Mouse (Mus musculus) intestine, embryonic 15.5 days (tissue): ENCODE results near the gene 6030458C11Rik. TPM values are rescaled to one million over a fixed set of nuclear protein-coding genes. Genes with fewer than 3 reads are reported as not detected.

Source experiments
- ATAC-seq: fragments of 200-750 bp; cut with Nextera tagmentation; 2 replicates; pipeline ENCODE4 v1.8.0; 2017; ENCODE audit warnings: moderate TSS enrichment, moderate library complexity
- H3K27ac ChIP-seq: fragments of 300-500 bp; sonication (generic); 2 replicates; pipeline ENCODE4 v1.5.1; 2015; ENCODE audit warnings: mild to moderate bottlenecking, inconsistent platforms
- H3K27me3 ChIP-seq: fragments of 300-500 bp; sonication (generic); replicated peaks from 2 replicates; pipeline ENCODE4 v1.6.1; 2015; ENCODE audit warnings: inconsistent platforms
- H3K36me3 ChIP-seq: fragments of 300-500 bp; sonication (generic); 2 replicates; pipeline ENCODE4 v1.6.1; 2015; ENCODE audit warnings: inconsistent platforms
- H3K4me1 ChIP-seq: fragments of 300-500 bp; sonication (generic); replicated peaks from 2 replicates; pipeline ENCODE4 v1.6.1; 2015; ENCODE audit warnings: inconsistent platforms
- H3K4me2 ChIP-seq: fragments of 300-500 bp; sonication (generic); replicated peaks from 2 replicates; pipeline ENCODE4 v1.6.1; 2015; ENCODE audit warnings: mild to moderate bottlenecking, inconsistent platforms
- H3K4me3 ChIP-seq: fragments of 300-500 bp; sonication (generic); replicated peaks from 2 replicates; pipeline ENCODE4 v1.5.1; 2015; ENCODE audit warnings: inconsistent platforms
- H3K9ac ChIP-seq: fragments of 300-500 bp; sonication (generic); 2 replicates; pipeline ENCODE4 v1.6.1; 2015; ENCODE audit warnings: inconsistent platforms
- H3K9me3 ChIP-seq: fragments of 300-500 bp; sonication (generic); 2 replicates; pipeline ENCODE4 v1.6.1; 2016; ENCODE audit warnings: inconsistent platforms
- WGBS: fragments of 180-500 bp; shearing (Covaris S2); methylation state at CpG from one replicate; pipeline ENCODE4 v1.1.7; 2015; 5-methylcytosine and 5-hydroxymethylcytosine counted together
- polyA plus RNA-seq: library from polyadenylated mRNA; unstranded; fragments of >200 nt; fragmentation: Nextera tagmentation; extraction: Ambion mirVana; gene quantifications from 2 replicates; pipeline ENCODE4 v1.2.1, GENCODE M21; 2015

The 6030458C11Rik gene
- polyA plus RNA-seq, 1 experiment from 2014 or later, result 30.5 TPM

- no peak overlapping the region for H3K9ac ChIP-seq
- H3K27ac ChIP-seq, result no peak overlapping the region
- no peaks in the 10 kb centered on the region for H3K4me1 ChIP-seq
- H3K4me3 ChIP-seq, result no peak overlapping the region
- 76% methylated on average over 7 of the region's 7 CpGs for WGBS
- H3K9me3 ChIP-seq, result no peaks in the 10 kb centered on the region
- ATAC-seq, result no peak
- H3K4me2 ChIP-seq, result no peak overlapping the region
- H3K36me3 ChIP-seq, result peaks cover 28% of the 10 kb centered on the region
- no peaks in the 10 kb centered on the region for H3K27me3 ChIP-seq
These were observed 18.4 kb upstream of the 6030458C11Rik start for GRCm38 (mm10) chr15:12842833-12843232.

DNA sequence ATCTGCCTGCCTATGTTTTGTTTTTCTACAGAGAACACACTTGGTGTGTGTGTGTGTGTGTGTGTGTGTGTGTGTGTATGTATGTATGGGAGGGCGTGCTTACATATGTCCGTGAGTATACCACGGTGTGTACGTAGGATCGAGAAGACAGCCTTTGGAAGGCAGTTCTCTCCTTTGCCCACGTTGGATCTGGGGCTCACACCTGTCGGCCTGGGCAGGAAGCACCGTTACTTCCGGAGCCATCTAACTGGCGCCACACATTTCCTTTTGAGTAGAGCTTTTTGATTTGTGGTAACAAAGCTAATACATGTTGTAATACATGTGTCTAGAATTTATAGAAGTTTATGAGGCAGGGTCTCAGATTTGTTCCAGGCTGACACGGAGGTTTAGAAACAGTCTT, 16.3 kb upstream of the 6030458C11Rik start:
- WGBS, result 87% methylated on average over 11 of the region's 11 CpGs
- Histone ChIP-seq H3K36me3 (peaks cover 26% of the 10 kb centered on the region), H3K27ac (no peak overlapping the region), H3K4me3 (no peak overlapping the region), H3K4me1 (no peaks in the 10 kb centered on the region), H3K9ac (no peak overlapping the region), H3K9me3 (no peaks in the 10 kb centered on the region), H3K27me3 (no peaks in the 10 kb centered on the region), H3K4me2 (no peak overlapping the region)
- ATAC-seq, result no peak

DNA sequence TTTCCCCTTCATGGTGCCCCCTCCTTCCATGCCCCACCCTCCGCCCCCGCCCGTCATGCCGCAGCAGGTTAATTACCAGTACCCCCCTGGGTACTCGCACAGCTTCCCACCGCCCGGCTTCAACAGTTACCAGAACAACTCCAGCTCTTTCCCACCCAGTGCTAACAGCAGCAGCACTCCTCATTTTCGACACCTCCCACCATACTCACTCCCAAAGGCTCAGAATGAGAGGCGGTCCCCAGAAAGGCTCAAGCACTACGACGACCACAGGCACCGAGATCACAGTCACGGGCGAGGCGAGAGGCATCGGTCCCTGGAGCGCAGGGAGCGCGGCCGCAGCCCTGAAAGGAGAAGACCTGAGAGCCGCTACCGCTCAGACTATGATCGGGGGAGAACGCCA, 9.8 kb upstream of the 6030458C11Rik start:
- WGBS, result 96% methylated on average over 24 of the region's 24 CpGs

DNA sequence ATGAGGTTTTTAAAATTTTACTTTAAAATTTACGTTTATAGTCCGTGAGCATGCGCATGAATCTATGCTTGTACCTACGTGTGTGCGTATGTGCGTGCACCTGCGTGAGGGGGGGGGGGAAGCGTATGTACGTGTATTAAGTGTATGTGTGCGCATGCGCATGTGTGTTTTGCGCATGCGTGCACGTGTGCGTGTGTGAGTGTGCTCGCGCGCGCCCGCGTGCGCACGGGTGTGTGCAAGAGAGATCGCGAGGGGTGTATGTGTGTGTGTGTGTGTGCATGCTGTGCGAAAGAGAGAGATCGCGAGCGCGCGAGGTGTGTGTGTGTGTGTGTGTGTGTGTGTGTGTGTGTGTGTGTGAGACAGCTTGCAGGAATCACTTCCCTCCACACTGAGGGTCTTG, 8.9 kb upstream of the 6030458C11Rik start:
- Histone ChIP-seq H3K4me2 (no peak overlapping the region), H3K9me3 (no peaks in the 10 kb centered on the region), H3K36me3 (peaks cover 15% of the 10 kb centered on the region), H3K9ac (no peak overlapping the region), H3K27me3 (no peaks in the 10 kb centered on the region), H3K4me3 (no peak overlapping the region), H3K27ac (no peak overlapping the region), H3K4me1 (no peaks in the 10 kb centered on the region)
- 98% methylated on average over 31 of the region's 31 CpGs for WGBS
- ATAC-seq, result no peak

More for the DNA sequence above, 9.8 kb upstream of the 6030458C11Rik start:
- no peak overlapping the region for H3K4me2 ChIP-seq
- H3K4me3 ChIP-seq, result no peak overlapping the region
- no peaks in the 10 kb centered on the region for H3K9me3 ChIP-seq
- peaks cover 13% of the 10 kb centered on the region; the same call in 1 of the 2 replicates for H3K36me3 ChIP-seq
- peak; percentile 34; the same call in 1 of the 2 replicates for ATAC-seq
- no peaks in the 10 kb centered on the region for H3K4me1 ChIP-seq
- no peaks in the 10 kb centered on the region for H3K27me3 ChIP-seq
- no peak overlapping the region for H3K27ac ChIP-seq
- H3K9ac ChIP-seq, result no peak overlapping the region

- H3K36me3 ChIP-seq, result peaks cover 13% of the 10 kb centered on the region
- whole genome bisulfite sequencing, result 93% methylated on average over 4 of the region's 4 CpGs
These were observed 8.2 kb upstream of the 6030458C11Rik start for GRCm38 (mm10) chr15:12832599-12832998.

DNA sequence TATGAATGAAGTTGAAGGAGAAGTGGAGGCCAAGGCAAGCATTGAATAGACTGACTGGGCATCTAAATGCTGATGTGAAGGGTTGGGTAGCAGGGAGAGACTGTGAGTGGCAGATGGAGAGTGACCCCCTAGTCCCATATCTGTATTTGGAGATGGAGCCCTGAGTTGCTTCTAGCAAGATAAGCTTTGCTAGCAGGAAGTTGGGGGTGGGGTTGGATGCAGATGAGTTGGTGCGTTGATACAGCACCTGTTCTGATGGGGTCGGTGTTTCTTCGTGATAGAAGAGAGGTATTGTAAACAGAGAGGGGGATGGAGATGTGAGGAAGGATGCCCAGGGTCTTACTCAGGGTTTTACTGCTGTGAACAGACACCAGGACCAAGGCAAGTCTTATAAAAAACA, 5.4 kb upstream of the 6030458C11Rik start:
- no peak overlapping the region for H3K4me3 ChIP-seq
- H3K27ac ChIP-seq, result no peak overlapping the region
- ATAC-seq, result no peak
- H3K4me1 ChIP-seq, result peaks cover 6% of the 10 kb centered on the region; the same call in 1 of the 2 replicates
- H3K9me3 ChIP-seq, result no peaks in the 10 kb centered on the region
- peaks cover 9% of the 10 kb centered on the region for H3K36me3 ChIP-seq
- no peak overlapping the region for H3K9ac ChIP-seq
- no peaks in the 10 kb centered on the region for H3K27me3 ChIP-seq
- WGBS, result 87% methylated on average over 3 of the region's 3 CpGs
- no peak overlapping the region for H3K4me2 ChIP-seq

More at GRCm38 (mm10) chr15:12832599-12832998, 8.2 kb upstream of the 6030458C11Rik start:
- H3K4me1 ChIP-seq, result no peaks in the 10 kb centered on the region
- H3K27me3 ChIP-seq, result no peaks in the 10 kb centered on the region
- ATAC-seq, result no peak
- H3K4me2 ChIP-seq, result no peak overlapping the region
- H3K4me3 ChIP-seq, result no peak overlapping the region
- no peak overlapping the region for H3K9ac ChIP-seq
- no peaks in the 10 kb centered on the region for H3K9me3 ChIP-seq
- no peak overlapping the region for H3K27ac ChIP-seq

- peak overlapping the region; percentile 75 for H3K9ac ChIP-seq
- 45% methylated on average over 12 of the region's 12 CpGs for WGBS
These were observed 959 bp upstream of the 6030458C11Rik start for GRCm38 (mm10) chr15:12825408-12825807.

GRCm38 (mm10) chr15:12824965-12825364, 516 bp upstream of the 6030458C11Rik start:
- Histone ChIP-seq H3K4me1 (peaks cover 6% of the 10 kb centered on the region; the same call in 1 of the 2 replicates), H3K4me2 (peak overlapping the region; percentile 71), H3K36me3 (peaks cover 12% of the 10 kb centered on the region), H3K27me3 (no peaks in the 10 kb centered on the region), H3K27ac (peak overlapping the region; percentile 74), H3K9me3 (no peaks in the 10 kb centered on the region), H3K4me3 (peak overlapping the region; percentile 88), H3K9ac (peak overlapping the region; percentile 75)
- peak; percentile 66 for ATAC-seq
- under 1% methylated on average over 31 of the region's 31 CpGs for WGBS

More at GRCm38 (mm10) chr15:12825408-12825807, 959 bp upstream of the 6030458C11Rik start:
- Histone ChIP-seq H3K27ac (no peak overlapping the region), H3K36me3 (peaks cover 12% of the 10 kb centered on the region), H3K4me1 (peaks cover 6% of the 10 kb centered on the region; the same call in 1 of the 2 replicates), H3K4me3 (peak overlapping the region; percentile 88), H3K27me3 (no peaks in the 10 kb centered on the region), H3K4me2 (peak overlapping the region; percentile 71), H3K9me3 (no peaks in the 10 kb centered on the region)
- ATAC-seq, result no peak

GRCm38 (mm10) chr15:12823455-12824119, 862 bp downstream of the 6030458C11Rik start:
- Histone ChIP-seq H3K27ac (no peak overlapping the region), H3K36me3 (peaks cover 8% of the 10 kb centered on the region)
- WGBS, result 87% methylated on average over 2 of the region's 2 CpGs

GRCm38 (mm10) chr15:12822416-12823395, 1.7 kb downstream of the 6030458C11Rik start:
- Histone ChIP-seq H3K4me1 (peaks cover 6% of the 10 kb centered on the region; the same call in 1 of the 2 replicates), H3K27me3 (no peaks in the 10 kb centered on the region), H3K4me2 (0 out of 2 replicates have a peak overlapping the region, but pooled peaks have one; percentile 9), H3K9me3 (no peaks in the 10 kb centered on the region), H3K4me3 (no peak overlapping the region), H3K27ac (no peak overlapping the region), H3K9ac (no peak overlapping the region), H3K36me3 (peaks cover 11% of the 10 kb centered on the region; the same call in 1 of the 2 replicates)
- WGBS, result 78% methylated on average over 9 of the region's 9 CpGs
- ATAC-seq, result no peak

More at GRCm38 (mm10) chr15:12823455-12824119, 862 bp downstream of the 6030458C11Rik start:
- Histone ChIP-seq H3K4me3 (peak overlapping the region; percentile 88), H3K4me1 (peaks cover 6% of the 10 kb centered on the region; the same call in 1 of the 2 replicates), H3K9ac (peak overlapping the region; percentile 90), H3K27me3 (no peaks in the 10 kb centered on the region), H3K4me2 (peak overlapping the region; percentile 63), H3K9me3 (no peaks in the 10 kb centered on the region)
- ATAC-seq, result no peak

GRCm38 (mm10) chr15:12817592-12817991, 6.9 kb downstream of the 6030458C11Rik start:
- H3K4me1 ChIP-seq, result no peaks in the 10 kb centered on the region
- no peak overlapping the region for H3K27ac ChIP-seq
- H3K9ac ChIP-seq, result no peak overlapping the region
- H3K36me3 ChIP-seq, result peaks cover 42% of the 10 kb centered on the region
- H3K27me3 ChIP-seq, result no peaks in the 10 kb centered on the region
- WGBS, result 89% methylated on average over 8 of the region's 8 CpGs
- no peak overlapping the region for H3K4me2 ChIP-seq
- no peak for ATAC-seq
- H3K9me3 ChIP-seq, result no peaks in the 10 kb centered on the region
- H3K4me3 ChIP-seq, result no peak overlapping the region

- WGBS, result 96% methylated on average over 11 of the region's 11 CpGs
- no peak for ATAC-seq
These were observed 11.8 kb downstream of the 6030458C11Rik start for GRCm38 (mm10) chr15:12812646-12813045.

More at GRCm38 (mm10) chr15:12812646-12813045, 11.8 kb downstream of the 6030458C11Rik start:
- no peak overlapping the region for H3K4me2 ChIP-seq
- no peak overlapping the region for H3K27ac ChIP-seq
- H3K4me3 ChIP-seq, result no peak overlapping the region
- H3K4me1 ChIP-seq, result no peaks in the 10 kb centered on the region
- H3K9me3 ChIP-seq, result no peaks in the 10 kb centered on the region
- no peaks in the 10 kb centered on the region for H3K27me3 ChIP-seq
- no peak overlapping the region for H3K9ac ChIP-seq
- H3K36me3 ChIP-seq, result peaks cover 44% of the 10 kb centered on the region
